Mouse (Mus musculus) kidney, embryonic 15.5 days (tissue): ENCODE results near the gene Cela3a. TPM values are rescaled to one million over a fixed set of nuclear protein-coding genes. Genes with fewer than 3 reads are reported as not detected.

Source experiments
- ATAC-seq: fragments of 200-750 bp; cut with Nextera tagmentation; replicated peaks from 2 replicates; pipeline ENCODE4 v1.8.0; 2017; ENCODE audit warnings: moderate TSS enrichment; ENCODE audit not compliant: low FRiP score
- H3K27ac ChIP-seq: fragments of 300-500 bp; sonication (generic); 2 replicates; pipeline ENCODE4 v1.5.1; 2015; ENCODE audit warnings: mild to moderate bottlenecking, inconsistent platforms
- H3K27me3 ChIP-seq: fragments of 300-500 bp; sonication (generic); 2 replicates; pipeline ENCODE4 v1.6.1; 2015; ENCODE audit warnings: inconsistent platforms
- H3K36me3 ChIP-seq: fragments of 300-500 bp; sonication (generic); 2 replicates; pipeline ENCODE4 v1.6.1; 2015; ENCODE audit warnings: inconsistent platforms
- H3K4me1 ChIP-seq: fragments of 300-500 bp; sonication (generic); 2 replicates; pipeline ENCODE4 v1.6.1; 2015; ENCODE audit warnings: inconsistent platforms
- H3K4me2 ChIP-seq: fragments of 300-500 bp; sonication (generic); 2 replicates; pipeline ENCODE4 v1.6.1; 2015; ENCODE audit warnings: moderate library complexity, mild to moderate bottlenecking, inconsistent platforms
- H3K4me3 ChIP-seq: fragments of 300-500 bp; sonication (generic); replicated peaks from 2 replicates; pipeline ENCODE4 v1.5.1; 2015; ENCODE audit warnings: mild to moderate bottlenecking, inconsistent platforms
- H3K9ac ChIP-seq: fragments of 300-500 bp; sonication (generic); 2 replicates; pipeline ENCODE4 v1.6.1; 2015; ENCODE audit warnings: mild to moderate bottlenecking, inconsistent platforms
- H3K9me3 ChIP-seq: fragments of 300-500 bp; sonication (generic); replicated peaks from 2 replicates; pipeline ENCODE4 v1.6.1; 2016; ENCODE audit warnings: inconsistent platforms
- WGBS: fragments of 180-500 bp; shearing (Covaris S2); methylation state at CpG from one replicate; pipeline ENCODE4 v1.1.7; 2015; ENCODE audit warnings: mixed read lengths; 5-methylcytosine and 5-hydroxymethylcytosine counted together
- polyA plus RNA-seq: library from polyadenylated mRNA; unstranded; fragments of >200 nt; fragmentation: Nextera tagmentation; extraction: Ambion mirVana; gene quantifications from 2 replicates; pipeline ENCODE4 v1.2.1, GENCODE M21; 2015

Cela3a gene
- polyA plus RNA-seq, 1 experiment from 2014 or later = not detected

- Histone ChIP-seq H3K4me3 (no peak overlapping the region), H3K27ac (no peak overlapping the region), H3K9ac (no peak overlapping the region), H3K36me3 (no peaks in the 10 kb centered on the region), H3K4me2 (no peak overlapping the region), H3K27me3 (no peaks in the 10 kb centered on the region), H3K9me3 (no peaks in the 10 kb centered on the region), H3K4me1 (peaks cover 27% of the 10 kb centered on the region)
- WGBS = 93% methylated on average over 10 of the region's 10 CpGs
- ATAC-seq = no peak
Observed at GRCm38 (mm10) chr4:137379713-137380255, 29.8 kb downstream of the Cela3a start.

- Histone ChIP-seq H3K9ac (no peak overlapping the region), H3K4me2 (no peak overlapping the region), H3K27me3 (no peaks in the 10 kb centered on the region), H3K27ac (no peak overlapping the region), H3K36me3 (no peaks in the 10 kb centered on the region), H3K4me1 (peaks cover 27% of the 10 kb centered on the region), H3K4me3 (no peak overlapping the region), H3K9me3 (no peaks in the 10 kb centered on the region)
- WGBS = 85% methylated on average over 3 of the region's 3 CpGs
- ATAC-seq = no peak
Observed at GRCm38 (mm10) chr4:137379085-137379484, 30.5 kb downstream of the Cela3a start.

- ATAC-seq = no peak
- Histone ChIP-seq H3K27me3 (no peaks in the 10 kb centered on the region), H3K9me3 (no peaks in the 10 kb centered on the region), H3K36me3 (no peaks in the 10 kb centered on the region), H3K27ac (no peak overlapping the region), H3K9ac (no peak overlapping the region), H3K4me1 (peaks cover 32% of the 10 kb centered on the region), H3K4me3 (no peak overlapping the region), H3K4me2 (no peak overlapping the region)
- WGBS = 83% methylated on average over 4 of the region's 4 CpGs
Observed at GRCm38 (mm10) chr4:137377526-137378304, 31.9 kb downstream of the Cela3a start.

DNA sequence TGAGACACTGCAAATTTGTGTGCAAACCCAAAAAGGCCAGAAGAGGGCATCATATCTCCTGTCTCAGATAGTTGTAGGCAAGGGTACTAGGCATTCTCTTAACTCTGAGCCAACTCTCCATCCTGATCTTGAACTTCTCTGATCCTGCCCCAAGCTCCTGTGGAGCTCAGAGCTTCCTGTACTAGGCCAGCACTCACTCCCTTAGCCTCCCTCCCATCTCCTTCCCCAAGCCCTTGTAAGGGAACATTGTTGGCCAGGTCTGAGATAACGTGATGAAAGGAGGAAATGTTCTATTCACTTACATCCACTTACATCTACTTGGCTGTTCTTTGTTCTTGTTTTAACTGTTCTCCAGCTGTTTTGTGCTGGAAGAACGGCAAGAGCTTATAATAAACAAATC is 32.8 kb downstream of the Cela3a start:
- no peaks in the 10 kb centered on the region for H3K9me3 ChIP-seq
- H3K27ac ChIP-seq = no peak overlapping the region
- no peak overlapping the region for H3K4me2 ChIP-seq
- WGBS = 64% methylated on average over 2 of the region's 2 CpGs
- no peak overlapping the region for H3K9ac ChIP-seq
- no peak for ATAC-seq
- H3K4me3 ChIP-seq = no peak overlapping the region
- H3K27me3 ChIP-seq = no peaks in the 10 kb centered on the region
- H3K36me3 ChIP-seq = no peaks in the 10 kb centered on the region
- peaks cover 34% of the 10 kb centered on the region for H3K4me1 ChIP-seq

DNA sequence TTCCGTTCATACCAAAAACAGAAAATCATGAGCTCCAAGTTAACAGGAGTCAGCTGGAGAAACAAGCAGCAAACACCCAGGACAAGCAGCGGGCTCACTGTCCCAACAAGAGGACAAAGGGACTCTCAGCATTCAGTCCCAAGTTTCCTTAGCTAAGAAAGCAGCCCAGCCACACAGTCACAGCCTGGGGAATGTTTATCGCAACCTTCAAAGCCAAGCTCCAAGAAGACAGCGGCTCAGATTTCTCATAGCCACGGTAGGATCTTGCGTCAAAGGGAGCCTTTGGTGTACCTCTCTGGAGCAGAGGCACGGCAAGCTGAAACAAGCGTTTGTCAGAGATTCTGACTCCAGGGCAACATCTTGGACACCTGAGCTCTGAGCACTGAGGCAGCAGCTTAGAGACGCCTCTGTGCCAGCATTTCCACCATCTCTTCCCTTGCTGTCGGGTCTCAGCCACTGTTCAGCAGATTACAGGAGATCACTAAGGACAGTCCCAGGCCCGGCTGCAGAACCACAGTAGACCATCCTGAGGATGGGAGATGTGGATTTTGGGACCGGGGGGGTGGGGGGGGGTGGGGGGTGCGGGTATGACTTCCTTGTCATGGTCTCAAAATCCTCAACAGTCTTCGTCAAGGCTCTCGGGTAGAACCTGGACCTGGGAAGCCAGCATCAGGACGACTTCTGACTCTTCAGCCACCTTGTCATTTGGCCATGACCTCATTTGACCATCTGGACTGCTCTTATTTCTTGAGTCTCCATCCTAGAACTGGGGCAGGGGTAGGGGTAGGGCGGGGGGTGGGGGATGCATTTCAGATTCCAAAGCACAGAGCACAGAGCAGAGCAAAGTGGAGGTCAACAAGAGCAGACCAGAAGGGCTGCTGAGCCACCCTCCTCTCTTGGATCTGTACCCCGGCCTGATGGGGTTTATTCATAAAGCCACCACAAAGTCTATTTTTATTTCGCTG is 34.0 kb downstream of the Cela3a start:
- no peak for ATAC-seq
- WGBS = 38% methylated on average over 19 of the region's 19 CpGs
- Histone ChIP-seq H3K9ac (no peak overlapping the region), H3K27ac (peak overlapping the region; percentile 71), H3K27me3 (no peaks in the 10 kb centered on the region), H3K4me1 (peaks cover 29% of the 10 kb centered on the region), H3K4me2 (peak overlapping the region; percentile 14), H3K4me3 (no peak overlapping the region), H3K9me3 (no peaks in the 10 kb centered on the region), H3K36me3 (no peaks in the 10 kb centered on the region)

- 48% methylated on average over 6 of the region's 6 CpGs for WGBS
- H3K27ac ChIP-seq = no peak overlapping the region
- H3K9me3 ChIP-seq = no peaks in the 10 kb centered on the region
- peaks cover 34% of the 10 kb centered on the region for H3K4me1 ChIP-seq
- ATAC-seq = no peak
- H3K27me3 ChIP-seq = no peaks in the 10 kb centered on the region
- no peak overlapping the region for H3K4me3 ChIP-seq
- H3K4me2 ChIP-seq = no peak overlapping the region
- no peak overlapping the region for H3K9ac ChIP-seq
- H3K36me3 ChIP-seq = no peaks in the 10 kb centered on the region
Observed at GRCm38 (mm10) chr4:137373711-137374110, 35.9 kb downstream of the Cela3a start.

DNA sequence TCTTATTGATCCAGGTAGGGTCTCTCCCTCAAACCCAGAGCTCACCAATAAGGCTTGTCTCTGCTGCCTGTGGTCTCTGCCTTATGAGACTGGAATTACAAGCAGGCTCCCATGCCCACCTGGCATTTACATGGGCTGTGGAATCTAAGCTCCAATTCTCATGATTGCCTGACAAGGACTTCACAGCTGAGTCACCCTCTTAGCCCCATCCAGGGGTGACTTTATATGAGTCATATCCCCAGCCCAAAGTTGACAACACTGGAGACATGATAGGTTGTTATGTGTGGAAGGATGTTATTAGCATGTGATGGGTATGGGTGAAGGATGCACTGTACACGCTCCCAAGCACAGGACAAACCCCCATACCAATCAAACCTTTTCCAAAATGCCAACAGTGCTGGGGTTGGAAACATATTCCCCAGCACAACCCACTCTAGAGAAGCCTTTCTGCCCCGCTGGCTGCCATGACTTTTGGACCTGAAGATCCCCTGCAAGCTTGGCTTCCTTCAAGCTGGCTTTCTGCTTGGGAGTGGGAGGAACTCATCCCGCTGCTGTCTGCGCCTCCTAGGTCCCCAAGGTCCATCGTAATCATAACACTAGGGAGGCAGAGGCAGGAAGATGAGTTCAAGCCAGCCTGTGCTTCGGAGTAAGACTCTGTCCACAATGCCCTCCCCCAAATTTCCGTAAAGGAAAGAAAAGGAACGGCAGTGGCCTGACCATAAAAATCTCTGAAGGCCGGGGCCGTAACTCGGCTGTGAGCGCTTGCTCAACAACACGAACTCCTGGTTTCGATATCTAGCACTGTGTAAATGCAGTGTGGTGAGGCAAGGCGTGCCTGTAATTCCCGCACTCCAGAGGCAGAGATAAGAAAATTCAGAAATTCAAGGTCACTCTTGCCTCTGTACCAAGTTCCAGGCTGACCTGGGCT is 37.7 kb downstream of the Cela3a start:
- Histone ChIP-seq H3K9me3 (no peaks in the 10 kb centered on the region), H3K9ac (no peak overlapping the region), H3K27me3 (no peaks in the 10 kb centered on the region), H3K4me2 (no peak overlapping the region), H3K4me1 (peaks cover 43% of the 10 kb centered on the region), H3K27ac (no peak overlapping the region), H3K4me3 (no peak overlapping the region), H3K36me3 (no peaks in the 10 kb centered on the region)
- ATAC-seq = no peak
- 66% methylated on average over 16 of the region's 16 CpGs for WGBS

- Histone ChIP-seq H3K36me3 (no peaks in the 10 kb centered on the region), H3K4me2 (peak overlapping the region; percentile 66), H3K27me3 (no peaks in the 10 kb centered on the region), H3K9ac (0 out of 2 replicates have a peak overlapping the region, but pooled peaks have one; percentile 16), H3K4me1 (peaks cover 34% of the 10 kb centered on the region), H3K4me3 (peak overlapping the region; percentile 40), H3K9me3 (no peaks in the 10 kb centered on the region), H3K27ac (peak overlapping the region; percentile 49)
- peak; percentile 49 for ATAC-seq
- WGBS = 9% methylated on average over 29 of the region's 29 CpGs
Observed at GRCm38 (mm10) chr4:137369954-137370750, 39.4 kb downstream of the Cela3a start.

DNA sequence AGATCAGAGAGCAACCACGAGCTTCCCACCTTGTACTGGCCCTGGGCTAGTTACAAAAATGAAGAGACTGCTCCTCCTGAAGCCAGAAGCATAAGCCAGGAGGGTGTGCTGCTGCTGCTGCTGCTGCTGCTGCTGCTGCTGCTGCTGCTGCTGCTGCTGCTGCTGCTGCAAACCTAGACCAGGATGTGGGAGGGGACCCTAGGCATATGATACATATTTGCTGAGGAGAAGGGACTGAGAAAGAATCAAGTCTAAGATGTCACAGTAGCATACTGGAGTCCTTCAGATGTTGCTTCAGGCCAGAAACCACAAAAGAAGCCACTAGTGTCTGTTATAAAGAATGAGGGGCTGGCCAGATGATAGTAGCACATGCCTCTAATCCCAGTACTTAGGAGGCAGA is 41.4 kb downstream of the Cela3a start:
- 10% methylated on average over 1 of the region's 1 CpGs for WGBS
- H3K4me2 ChIP-seq = 0 out of 2 replicates have a peak overlapping the region, but pooled peaks have one; percentile 14

GRCm38 (mm10) chr4:137367275-137368088 is 42.1 kb downstream of the Cela3a start:
- H3K4me3 ChIP-seq = no peak overlapping the region
- no peaks in the 10 kb centered on the region for H3K36me3 ChIP-seq
- no peaks in the 10 kb centered on the region for H3K27me3 ChIP-seq
- H3K9ac ChIP-seq = no peak overlapping the region
- H3K4me2 ChIP-seq = 0 out of 2 replicates have a peak overlapping the region, but pooled peaks have one; percentile 14
- WGBS = 34% methylated on average over 5 of the region's 5 CpGs
- no peaks in the 10 kb centered on the region for H3K9me3 ChIP-seq
- ATAC-seq = no peak
- peak overlapping the region; percentile 80 for H3K27ac ChIP-seq
- peaks cover 26% of the 10 kb centered on the region for H3K4me1 ChIP-seq

More for the DNA sequence above, 41.4 kb downstream of the Cela3a start:
- Histone ChIP-seq H3K36me3 (no peaks in the 10 kb centered on the region), H3K4me3 (no peak overlapping the region), H3K27me3 (no peaks in the 10 kb centered on the region), H3K9me3 (no peaks in the 10 kb centered on the region), H3K9ac (no peak overlapping the region), H3K27ac (peak overlapping the region; percentile 80), H3K4me1 (peaks cover 26% of the 10 kb centered on the region)
- no peak for ATAC-seq
